Comparison of ENCODE assay signal across 15 mouse cellular contexts in genomic region chr7:47108779-47109189, GRCm38 (mm10). TPM values are rescaled to one million over a fixed set of nuclear protein-coding genes. Genes with fewer than 3 reads are reported as not detected.
DNase-seq lines count a peak whose midpoint lies in the region; ATAC-seq and TF ChIP-seq lines count a peak whose summit lies in the region.
"Had no signal": no experiment of that assay in that cellular context is flagged by ENCODE, and none has a peak within 500 bp of the region (broad histone marks: within the 10 kb centered on the region; RNA-seq: fewer than 3 reads in every experiment).

No protein-coding gene starts in this region.

- peak overlapping the region; percentile 76 for H3K27ac ChIP-seq in left cerebral cortex, adult 2 months
- H3K27ac ChIP-seq: macrophage had no signal

- TF ChIP-seq CTCF in left cerebral cortex, adult 2 months (IDR thresholded peaks at IDR 0.05): no peak

- DNase-seq in left cerebral cortex, adult 2 months (ENCODE audit: extremely low spot score in 1 of 2, low spot score in 2 of 2): peak; percentile 57 to 66
- DNase-seq in left cerebral cortex, postnatal 14 days (ENCODE audit: low spot score in 2 of 2): no peak
- DNase-seq in 3T3-L1 (ENCODE audit: low read depth, low spot score): peak; percentile 67
- DNase-seq in Muller cell, postnatal 12 days (ENCODE audit: inconsistent ontology term): peak; percentile 41
- DNase-seq in left cerebral cortex, adult 8-10 months (ENCODE audit: low spot score in 2 of 2): peak; percentile 65 to 81
- DNase-seq in thymus, postnatal 0 days (ENCODE audit: low spot score): no peak
- DNase-seq: heart, postnatal 36 days had no signal

- no peak overlapping the region for H3K4me3 ChIP-seq in left cerebral cortex, adult 2 months

- intact Hi-C loops in left cerebral cortex, adult 2 months (cut with DNase I): no loop called here
- intact Hi-C loops in left cerebral cortex, postnatal 14 days (cut with DNase I): no loop called here

- ATAC-seq in megakaryocyte-erythroid progenitor cell, adult 5-6 weeks (replicated peaks; ENCODE audit: low FRiP score, low TSS enrichment, poor library complexity, severe bottlenecking): no peak
- ATAC-seq: intestine, embryonic 16.5 days had no signal

RNA-seq across cellular contexts. Expression of gene Ptpn5, which starts 24.7 kb away (rescaled TPM):
- total RNA-seq in left cerebral cortex, adult 2 months (2021): 100 to 1,000 TPM; 171 to 187 TPM
- total RNA-seq in left cerebral cortex, postnatal 14 days (2021): 100 to 1,000 TPM; 129 to 131 TPM
- total RNA-seq in left cerebral cortex, adult 8-10 months (2022): 100 to 1,000 TPM; 190 to 224 (median 202) TPM
- total RNA-seq in megakaryocyte-erythroid progenitor cell, adult 5-6 weeks (2014; fragmentation: Nextera tagmentation): not detected in 2 replicates
- total RNA-seq in megakaryocyte-erythroid progenitor cell, adult 5-6 weeks (2017): not detected in 2 replicates
- polyA plus RNA-seq in thymus, postnatal 0 days (2015; fragmentation: Nextera tagmentation; extraction: Ambion mirVana): 0.24 and 0.27 TPM in 2 replicates
- total RNA-seq: common myeloid progenitor, adult 5-6 weeks; heart, adult 8-10 months; heart, postnatal 36 days; liver, adult 2 months; monocyte, adult 5-6 weeks had no signal
- polyA plus RNA-seq: G1E, macrophage had no signal

RNA-seq across cellular contexts. Expression of gene Tmem86a, which starts 58.4 kb away (rescaled TPM):
- total RNA-seq in left cerebral cortex, adult 2 months (2021): 10 to 100 TPM; 12.5 to 14.7 TPM
- total RNA-seq in left cerebral cortex, postnatal 14 days (2021): 10 to 100 TPM; 17.4 to 18.8 TPM
- 10 to 100 TPM; 18.5 to 19.6 (median 19.0) TPM for total RNA-seq in left cerebral cortex, adult 8-10 months (2022)
- 0.77 and 2.3 TPM in 2 replicates for total RNA-seq in megakaryocyte-erythroid progenitor cell, adult 5-6 weeks (2014; fragmentation: Nextera tagmentation)
- total RNA-seq in megakaryocyte-erythroid progenitor cell, adult 5-6 weeks (2017): not detected in 2 replicates
- 20.5 and 21.3 TPM in 2 replicates for polyA plus RNA-seq in thymus, postnatal 0 days (2015; fragmentation: Nextera tagmentation; extraction: Ambion mirVana)

Comparison
In these comparisons a context has a peak if more than half of its experiments do, and no peak if none do; other contexts are left out.
1. DNase-seq: peak in left cerebral cortex, adult 2 months (2 of 2), 3T3-L1 (single experiment), Muller cell, postnatal 12 days (single experiment) and left cerebral cortex, adult 8-10 months (2 of 2); none in left cerebral cortex, postnatal 14 days (0 of 2) and thymus, postnatal 0 days (single experiment).
2. RNA of gene Ptpn5, which starts 24.7 kb away (total RNA-seq): 190 to 224 TPM in left cerebral cortex, adult 8-10 months, 171 to 187 TPM in left cerebral cortex, adult 2 months and 129 to 131 TPM in left cerebral cortex, postnatal 14 days; not detected in megakaryocyte-erythroid progenitor cell, adult 5-6 weeks; every median in the first group is over 100 times any median in the second.
3. RNA of gene Tmem86a, which starts 58.4 kb away (total RNA-seq): 18.5 to 19.6 TPM in left cerebral cortex, adult 8-10 months, 17.4 to 18.8 TPM in left cerebral cortex, postnatal 14 days and 12.5 to 14.7 TPM in left cerebral cortex, adult 2 months; 0.77 to 2.3 TPM in megakaryocyte-erythroid progenitor cell, adult 5-6 weeks; every median in the first group is over 4 times any median in the second.